Mouse (Mus musculus) stomach, embryonic 14.5 days (tissue): ENCODE data around the gene Chrm4. TPM values are rescaled to one million over a fixed set of nuclear protein-coding genes. Genes with fewer than 3 reads are reported as not detected.
A peak's percentile ranks its signal among the peaks of the same experiment; 100 is the strongest.

Experiments used
- ATAC-seq: fragments of 200-750 bp; cut with Nextera tagmentation; 2 replicates; pipeline ENCODE4 v1.8.0; 2017; ENCODE audit warnings: low read depth, moderate TSS enrichment; ENCODE audit not compliant: insufficient number of reproducible peaks, insufficient read depth, low FRiP score
- H3K27ac ChIP-seq: fragments of 300-500 bp; sonication (generic); 2 replicates; pipeline ENCODE4 v1.5.1; 2014; ENCODE audit warnings: mild to moderate bottlenecking, low read length, moderate library complexity, mixed read lengths
- H3K27me3 ChIP-seq: fragments of 300-500 bp; sonication (generic); 2 replicates; pipeline ENCODE4 v1.6.1; 2014; ENCODE audit warnings: low read length, control low read depth, mixed read lengths; ENCODE audit not compliant: control insufficient read depth, insufficient read depth
- H3K36me3 ChIP-seq: fragments of 300-500 bp; sonication (generic); 2 replicates; pipeline ENCODE4 v1.6.1; 2014; ENCODE audit warnings: mild to moderate bottlenecking, control low read depth, low read length, moderate library complexity, mixed read lengths; ENCODE audit not compliant: control insufficient read depth, insufficient read depth
- H3K4me1 ChIP-seq: fragments of 300-500 bp; sonication (generic); 2 replicates; pipeline ENCODE4 v1.6.1; 2014; ENCODE audit warnings: low read length, control low read depth, mixed read lengths; ENCODE audit not compliant: control insufficient read depth, insufficient read depth
- H3K4me2 ChIP-seq: fragments of 300-500 bp; sonication (generic); replicated peaks from 2 replicates; pipeline ENCODE4 v1.6.1; 2014; ENCODE audit warnings: low read depth, low read length, control low read depth
- H3K4me3 ChIP-seq: fragments of 300-500 bp; sonication (generic); 2 replicates; pipeline ENCODE4 v1.5.1; 2014; ENCODE audit warnings: low read depth, low read length, control low read depth
- H3K9ac ChIP-seq: fragments of 300-500 bp; sonication (generic); replicated peaks from 2 replicates; pipeline ENCODE4 v1.6.1; 2014; ENCODE audit warnings: low read depth, mild to moderate bottlenecking, control low read depth, low read length, moderate library complexity, mixed read lengths
- H3K9me3 ChIP-seq: fragments of 300-500 bp; sonication (generic); 2 replicates; pipeline ENCODE4 v1.6.1; 2016; ENCODE audit warnings: low read depth, low read length, control low read depth; ENCODE audit not compliant: control insufficient read depth
- WGBS: fragments of 180-500 bp; shearing (Covaris S2); extraction: QIAGEN DNeasy Blood & Tissue Kit; methylation state at CpG from one replicate; pipeline ENCODE4 v1.1.7; 2014; 5-methylcytosine and 5-hydroxymethylcytosine counted together
- polyA plus RNA-seq: library from polyadenylated mRNA; unstranded; fragments of >200 nt; fragmentation: Nextera tagmentation; extraction: Ambion mirVana; gene quantifications from 2 replicates; pipeline ENCODE4 v1.2.1, GENCODE M21; 2014

Gene Chrm4
- polyA plus RNA-seq, 1 experiment from 2014 or later, result not detected

DNA sequence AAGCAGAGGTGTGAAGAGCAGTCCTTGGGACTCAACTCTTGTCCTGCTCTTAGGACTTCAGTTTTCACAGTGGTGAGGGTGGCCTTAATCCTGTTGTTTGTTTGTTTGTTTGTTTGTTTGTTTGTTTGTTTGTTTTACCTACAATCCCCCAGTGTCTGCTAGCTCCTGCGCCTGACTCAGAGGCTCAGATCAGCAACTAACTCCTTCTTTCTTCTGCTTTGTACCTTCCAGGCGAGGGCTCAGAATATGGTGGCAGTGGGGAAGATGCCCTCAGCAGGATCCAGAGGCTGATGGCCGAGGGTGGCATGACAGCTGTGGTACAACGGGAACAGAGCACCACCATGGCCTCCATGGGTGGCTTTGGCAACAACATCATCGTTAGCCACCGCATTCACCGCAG lies 10.0 kb upstream of the Chrm4 start:
- Histone ChIP-seq H3K27ac (no peak overlapping the region), H3K27me3 (peaks cover 3% of the 10 kb centered on the region), H3K4me3 (no peak overlapping the region), H3K9me3 (no peaks in the 10 kb centered on the region), H3K4me1 (peaks cover 6% of the 10 kb centered on the region; the same call in 1 of the 2 replicates), H3K36me3 (peaks cover 46% of the 10 kb centered on the region), H3K9ac (no peak overlapping the region), H3K4me2 (no peak overlapping the region)
- no peak for ATAC-seq
- 93% methylated on average over 7 of the region's 7 CpGs for WGBS

DNA sequence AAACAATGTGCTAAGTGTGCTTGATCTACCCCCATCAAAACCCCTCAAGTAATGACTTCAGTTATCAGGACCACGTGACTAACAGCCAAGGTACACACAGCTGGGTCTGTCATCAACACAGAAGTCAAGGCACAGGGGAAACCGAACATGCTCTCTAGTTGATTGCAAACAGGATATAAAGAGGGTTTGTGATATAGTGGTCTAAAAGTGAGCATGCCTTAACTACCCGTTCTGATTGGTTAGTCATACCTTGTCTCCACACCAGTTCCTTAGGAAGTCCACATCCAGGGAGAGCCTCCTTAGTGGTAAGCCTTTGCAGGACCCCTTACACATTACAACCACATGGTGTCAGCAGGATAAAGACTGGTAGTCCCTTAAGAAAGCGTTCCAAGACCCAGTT lies 6.9 kb upstream of the Chrm4 start:
- H3K4me1 ChIP-seq, result peaks cover 15% of the 10 kb centered on the region; the same call in 1 of the 2 replicates
- H3K4me2 ChIP-seq, result no peak overlapping the region
- H3K9ac ChIP-seq, result no peak overlapping the region
- ATAC-seq, result no peak
- H3K4me3 ChIP-seq, result no peak overlapping the region
- no peak overlapping the region for H3K27ac ChIP-seq
- peaks cover 13% of the 10 kb centered on the region for H3K27me3 ChIP-seq
- 58% methylated on average over 4 of the region's 4 CpGs for WGBS
- no peaks in the 10 kb centered on the region for H3K9me3 ChIP-seq
- peaks cover 25% of the 10 kb centered on the region for H3K36me3 ChIP-seq

DNA sequence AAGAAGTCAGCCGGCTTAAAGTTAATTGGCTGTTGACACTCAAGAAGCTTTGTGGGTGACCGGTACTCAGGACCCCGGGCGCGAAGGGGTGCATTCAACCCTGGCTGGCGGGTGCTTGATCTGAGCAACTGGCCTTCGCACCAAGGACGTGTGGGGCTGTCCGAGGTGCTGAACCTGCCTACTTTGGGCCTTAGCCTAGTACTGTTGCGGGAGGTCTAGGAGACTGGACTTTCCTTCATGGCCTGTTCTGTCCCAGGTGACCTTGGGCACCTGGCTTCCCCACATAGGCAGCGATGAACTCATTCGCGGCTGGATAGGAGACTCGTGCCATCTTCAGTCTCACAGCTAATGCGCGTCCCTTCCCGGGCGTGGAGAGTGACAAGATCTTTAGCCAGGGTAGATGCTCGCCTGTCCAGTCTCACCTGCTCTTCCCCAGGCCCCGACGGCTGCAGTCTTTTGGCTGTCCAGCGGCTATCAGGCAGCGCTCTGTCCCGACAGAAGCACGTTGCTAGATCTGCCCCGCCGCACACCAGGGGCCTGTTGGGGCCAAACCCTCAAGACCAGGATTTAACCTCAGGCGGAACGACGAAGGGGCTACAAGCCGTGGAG lies 5.8 kb upstream of the Chrm4 start:
- Histone ChIP-seq H3K9ac (no peak overlapping the region), H3K36me3 (peaks cover 24% of the 10 kb centered on the region), H3K4me3 (peak overlapping the region; percentile 45), H3K27me3 (peaks cover 13% of the 10 kb centered on the region), H3K9me3 (no peaks in the 10 kb centered on the region), H3K4me1 (peaks cover 15% of the 10 kb centered on the region; the same call in 1 of the 2 replicates), H3K27ac (no peak overlapping the region), H3K4me2 (peak overlapping the region; percentile 98)
- ATAC-seq, result no peak; the same call in 1 of the 2 replicates
- WGBS, result 3% methylated on average over 31 of the region's 31 CpGs

DNA sequence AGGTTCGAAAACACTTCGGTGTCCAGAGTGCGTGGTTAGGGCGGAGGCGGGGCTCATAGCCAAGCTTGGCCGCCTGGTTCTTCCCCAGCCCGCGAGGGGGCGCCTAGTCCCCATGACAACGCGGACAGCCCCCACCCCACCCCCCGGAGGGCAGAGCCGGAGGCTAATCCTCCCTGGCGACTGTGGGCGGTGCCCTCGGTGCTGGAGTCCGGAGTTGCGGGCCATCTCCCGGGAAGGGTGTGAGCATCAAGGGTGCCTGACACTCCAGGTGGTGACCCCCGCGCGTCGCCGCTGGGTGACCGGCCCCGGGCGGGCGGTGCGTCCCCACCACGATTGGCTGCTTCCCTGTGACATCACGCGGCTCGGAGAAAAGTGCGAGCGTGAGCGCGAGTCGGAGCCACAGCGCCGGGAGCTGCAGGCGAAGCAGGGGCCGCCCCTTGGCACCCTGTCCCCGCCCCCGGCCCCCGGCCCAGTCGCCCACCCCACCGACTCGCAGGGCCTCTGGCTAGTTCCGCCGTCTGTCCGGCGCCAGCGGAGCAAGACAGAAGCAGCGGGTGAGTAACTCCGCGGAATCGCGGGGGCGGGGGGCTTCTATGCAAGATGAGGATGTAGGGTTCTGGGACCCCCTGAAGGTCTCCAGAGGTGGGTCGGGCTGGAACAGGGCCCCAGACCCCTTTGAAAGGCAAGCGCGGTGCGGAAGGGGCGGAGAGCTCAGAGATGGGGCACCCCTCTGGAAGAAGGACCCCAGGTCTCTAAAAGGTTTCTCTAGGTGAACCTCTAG lies 5.1 kb upstream of the Chrm4 start:
- H3K36me3 ChIP-seq, result peaks cover 17% of the 10 kb centered on the region
- peak overlapping the region; percentile 45 for H3K4me3 ChIP-seq
- H3K9me3 ChIP-seq, result no peaks in the 10 kb centered on the region
- no peak overlapping the region for H3K9ac ChIP-seq
- ATAC-seq, result peak; percentile 62; the same call in 1 of the 2 replicates
- peaks cover 15% of the 10 kb centered on the region; the same call in 1 of the 2 replicates for H3K4me1 ChIP-seq
- H3K27me3 ChIP-seq, result peaks cover 13% of the 10 kb centered on the region
- H3K27ac ChIP-seq, result no peak overlapping the region
- under 1% methylated on average over 61 of the region's 64 CpGs for WGBS
- H3K4me2 ChIP-seq, result peak overlapping the region; percentile 98

DNA sequence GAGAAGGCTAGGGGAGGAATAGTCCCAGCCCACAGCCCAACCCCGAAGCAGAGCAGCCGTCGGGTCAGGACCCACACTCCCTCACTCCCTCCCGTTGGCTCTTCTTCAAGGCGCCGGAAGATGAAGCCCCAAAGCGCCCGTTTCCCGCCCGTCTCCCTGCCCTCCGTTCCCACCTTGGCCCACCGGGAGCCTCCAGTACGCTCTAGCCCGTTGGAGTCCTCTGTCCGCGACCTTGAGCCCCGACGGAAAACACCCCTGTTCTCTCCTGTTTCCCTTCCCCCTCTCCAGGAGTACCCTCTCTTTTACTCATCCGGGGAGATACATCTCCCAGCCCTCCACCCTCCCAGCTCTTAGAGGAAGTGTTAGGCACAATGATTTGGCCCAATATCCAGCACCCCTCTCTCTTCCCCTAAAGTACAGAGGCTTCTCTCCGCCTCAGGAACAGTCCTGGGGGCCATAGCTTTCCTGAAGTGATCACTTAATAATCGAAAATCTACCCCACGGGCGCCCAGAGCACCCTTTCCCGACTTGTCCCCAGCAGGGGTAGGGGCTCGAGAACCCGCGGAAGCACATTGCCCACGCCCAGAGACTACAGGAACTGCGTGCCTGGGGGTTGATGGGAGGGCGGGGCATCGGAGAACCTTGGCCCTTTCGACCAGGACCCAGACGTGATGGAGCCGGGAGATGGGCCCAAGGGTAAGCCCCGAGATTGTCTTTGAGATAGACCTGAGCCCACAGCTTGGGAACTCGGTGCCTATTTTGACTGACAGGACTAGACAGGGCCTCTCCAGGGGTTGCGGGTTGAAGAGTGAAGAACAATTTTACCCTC lies 4.2 kb upstream of the Chrm4 start:
- H3K4me3 ChIP-seq, result peak overlapping the region; percentile 45

DNA sequence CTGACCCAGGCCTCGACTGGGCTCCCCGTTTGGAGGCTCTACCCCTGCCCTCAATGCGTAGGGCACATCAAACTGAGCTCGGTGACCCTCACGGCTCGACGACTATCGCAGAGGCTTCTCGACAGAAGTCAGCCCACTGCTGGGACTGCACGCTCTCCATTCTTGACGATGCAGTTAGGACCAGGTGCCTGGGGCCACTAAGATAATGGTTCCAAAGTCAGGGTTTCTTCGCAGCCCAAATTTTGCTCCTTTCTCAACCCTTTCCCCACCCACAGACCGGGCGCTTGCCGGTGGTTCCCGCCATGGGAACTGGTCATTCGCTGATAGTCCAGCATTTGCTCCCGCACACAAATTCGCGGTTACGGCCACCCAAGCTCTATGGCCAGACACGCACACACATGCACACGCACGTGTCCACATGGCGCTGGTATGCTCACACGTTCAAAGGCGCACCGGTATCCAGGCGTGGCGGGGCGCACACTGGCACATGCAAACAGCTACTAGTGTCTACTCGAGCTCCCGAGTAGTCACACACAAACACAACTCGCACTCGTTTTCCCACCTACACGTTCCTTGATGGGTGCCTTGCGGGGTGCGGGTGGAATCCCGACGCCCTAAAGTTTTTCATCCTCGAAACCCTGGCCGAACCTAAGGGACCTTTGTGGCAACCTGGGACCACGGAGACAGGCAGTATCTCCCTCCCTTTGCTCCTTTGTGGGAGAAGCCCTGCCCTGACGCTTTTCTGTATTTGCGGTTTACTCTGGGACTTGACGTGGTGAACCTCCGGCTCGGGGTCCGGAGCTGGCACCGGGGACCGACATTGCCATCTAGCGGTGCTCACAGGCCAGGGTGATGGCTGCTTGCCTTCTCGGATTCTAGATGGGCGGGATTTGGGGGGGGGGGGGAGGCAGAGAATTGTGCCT lies 3.4 kb upstream of the Chrm4 start:
- H3K9me3 ChIP-seq, result no peaks in the 10 kb centered on the region
- H3K4me1 ChIP-seq, result peaks cover 18% of the 10 kb centered on the region; the same call in 1 of the 2 replicates
- no peak for ATAC-seq
- H3K27ac ChIP-seq, result no peak overlapping the region
- H3K9ac ChIP-seq, result no peak overlapping the region
- H3K4me2 ChIP-seq, result peak overlapping the region; percentile 47
- peaks cover 13% of the 10 kb centered on the region for H3K27me3 ChIP-seq
- 5% methylated on average over 54 of the region's 54 CpGs for WGBS
- H3K4me3 ChIP-seq, result peak overlapping the region; percentile 45
- H3K36me3 ChIP-seq, result peaks cover under 1% of the 10 kb centered on the region; the same call in 1 of the 2 replicates

More for the DNA sequence above, 4.2 kb upstream of the Chrm4 start:
- no peaks in the 10 kb centered on the region for H3K9me3 ChIP-seq
- peaks cover 13% of the 10 kb centered on the region for H3K27me3 ChIP-seq
- WGBS, result 2% methylated on average over 36 of the region's 37 CpGs
- peaks cover 10% of the 10 kb centered on the region; the same call in 1 of the 2 replicates for H3K36me3 ChIP-seq
- H3K9ac ChIP-seq, result no peak overlapping the region
- no peak overlapping the region for H3K27ac ChIP-seq
- peak overlapping the region; percentile 98 for H3K4me2 ChIP-seq
- no peak for ATAC-seq
- H3K4me1 ChIP-seq, result peaks cover 15% of the 10 kb centered on the region; the same call in 1 of the 2 replicates

DNA sequence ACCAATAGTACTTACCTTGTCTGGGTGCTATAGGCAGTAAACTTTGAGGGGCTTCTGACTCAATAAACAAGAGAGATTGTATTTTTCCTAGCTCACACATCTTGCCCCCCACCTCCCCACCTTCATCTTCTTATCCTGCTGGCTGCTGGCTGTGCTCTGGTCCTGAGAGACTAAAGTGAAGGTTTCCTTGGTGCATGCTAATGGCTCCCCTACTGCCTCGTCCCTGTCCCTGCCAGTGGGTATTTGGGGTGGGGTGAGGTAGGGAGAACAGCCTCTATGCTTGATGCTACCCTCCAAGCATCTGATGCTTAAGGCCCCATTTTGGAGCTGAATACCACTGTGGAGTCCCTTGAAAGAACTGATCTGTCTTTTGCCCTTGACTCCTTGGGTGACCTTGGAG lies 2.3 kb upstream of the Chrm4 start:
- Histone ChIP-seq H3K9ac (no peak overlapping the region), H3K36me3 (no peaks in the 10 kb centered on the region), H3K27ac (no peak overlapping the region), H3K4me1 (peaks cover 18% of the 10 kb centered on the region; the same call in 1 of the 2 replicates), H3K27me3 (peaks cover 13% of the 10 kb centered on the region), H3K9me3 (no peaks in the 10 kb centered on the region), H3K4me2 (no peak overlapping the region), H3K4me3 (no peak overlapping the region)
- no peak for ATAC-seq
- WGBS, result 89% methylated on average over 1 of the region's 1 CpGs
